Mouse (Mus musculus) olfactory bulb, adult 2 months (tissue): ENCODE data around the gene Gm5134.

Experiments used
- CTCF ChIP-seq: fragments of 200-500 bp; IDR thresholded peaks from 2 replicates; pipeline ENCODE4 v1.5.1; 2012; ENCODE audit warnings: low read depth, mild to moderate bottlenecking, low read length, moderate library complexity; ENCODE audit not compliant: insufficient read depth
- POLR2A ChIP-seq: fragments of 200-500 bp; IDR thresholded peaks from 2 replicates; pipeline ENCODE4 v1.6.1; 2012; ENCODE audit warnings: mild to moderate bottlenecking, low read depth, low read length, moderate library complexity; ENCODE audit not compliant: insufficient read depth

DNA sequence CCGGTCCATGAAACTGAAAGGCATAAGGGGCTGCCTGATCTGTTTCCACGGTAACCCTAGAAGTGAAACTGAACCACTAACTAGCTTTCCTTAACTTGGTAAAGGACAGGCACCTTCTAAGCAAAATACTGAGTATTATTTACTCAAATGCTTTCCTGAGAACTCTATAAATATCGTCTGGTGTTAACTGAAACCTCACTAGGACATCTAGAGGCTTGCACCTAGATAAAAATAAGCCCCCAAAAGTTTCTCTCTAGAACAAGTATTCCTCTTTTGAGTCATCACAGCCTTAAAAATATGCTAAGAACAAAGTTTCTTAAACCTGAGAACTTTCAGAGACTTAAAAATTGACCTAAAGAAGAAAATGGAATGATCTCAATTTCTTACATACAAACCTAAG, 62.6 kb downstream of the Gm5134 start:
- no peak for TF ChIP-seq CTCF
- no peak for TF ChIP-seq POLR2A
